Mouse (Mus musculus): ENCODE data around the gene Ngfr. TPM values are rescaled to one million over a fixed set of nuclear protein-coding genes. Genes with fewer than 3 reads are reported as not detected.

Ngfr gene
- polyA plus RNA-seq, 1 experiment: 6.5 TPM

DNA sequence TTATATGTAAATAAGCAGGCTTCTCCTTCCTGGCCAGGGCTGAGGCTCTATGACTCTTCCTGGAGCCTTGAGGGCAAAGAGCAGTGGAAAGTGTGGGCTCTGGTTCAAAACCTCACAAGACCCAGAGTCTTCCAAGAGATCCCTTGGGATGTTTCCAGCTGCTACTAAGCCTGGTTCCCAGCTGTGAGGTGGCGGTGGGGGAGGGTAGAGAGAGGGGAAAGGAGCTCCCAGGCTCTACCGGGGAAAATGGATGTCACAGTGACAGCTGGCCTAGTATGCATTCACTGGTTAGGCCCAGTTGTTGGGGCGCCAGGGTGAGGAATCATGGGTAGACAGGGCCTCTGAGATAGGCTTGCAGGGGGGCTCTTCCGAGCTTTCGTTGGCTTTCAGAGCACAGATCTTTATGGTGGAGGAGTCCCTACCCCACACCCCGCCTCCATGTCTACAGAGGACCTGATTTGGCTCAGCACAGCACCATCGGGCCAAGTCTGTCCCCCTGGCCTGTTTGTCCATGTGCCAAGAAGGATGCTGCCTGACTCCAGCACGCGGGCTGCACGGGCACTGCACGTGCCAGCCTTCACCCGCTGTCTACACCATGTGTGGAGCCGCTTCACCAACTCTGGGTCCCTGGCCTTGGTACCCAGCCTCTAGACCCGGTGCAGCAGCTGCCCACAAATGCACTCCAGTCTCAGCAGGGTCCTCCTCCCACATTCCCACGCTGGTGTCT lies 49.0 kb downstream of the Ngfr start:
- H3K36me3 ChIP-seq (ENCODE audit: control insufficient read depth, insufficient read depth, low read length): no peaks in the 10 kb centered on the region
- H3K4me1 ChIP-seq (ENCODE audit: control insufficient read depth, insufficient read depth, insufficient read length, low read length): peaks cover 4% of the 10 kb centered on the region
- 82% methylated on average over 15 of the region's 15 CpGs for WGBS
- TF ChIP-seq CTCF (IDR thresholded peaks at IDR 0.05; ENCODE audit: extremely low read depth, insufficient read length, insufficient replicate concordance, low read depth, low read length) (no peak), POLR2A (IDR thresholded peaks at IDR 0.05; ENCODE audit: low read depth, low read length) (no peak)
- no peaks in the 10 kb centered on the region for H3K27me3 ChIP-seq (ENCODE audit: control insufficient read depth, insufficient read depth, low read length)
- no peak overlapping the region for H3K4me3 ChIP-seq (ENCODE audit: low read depth, low read length)
- H3K27ac ChIP-seq (ENCODE audit: insufficient read depth, low read depth, low read length): no peak overlapping the region

DNA sequence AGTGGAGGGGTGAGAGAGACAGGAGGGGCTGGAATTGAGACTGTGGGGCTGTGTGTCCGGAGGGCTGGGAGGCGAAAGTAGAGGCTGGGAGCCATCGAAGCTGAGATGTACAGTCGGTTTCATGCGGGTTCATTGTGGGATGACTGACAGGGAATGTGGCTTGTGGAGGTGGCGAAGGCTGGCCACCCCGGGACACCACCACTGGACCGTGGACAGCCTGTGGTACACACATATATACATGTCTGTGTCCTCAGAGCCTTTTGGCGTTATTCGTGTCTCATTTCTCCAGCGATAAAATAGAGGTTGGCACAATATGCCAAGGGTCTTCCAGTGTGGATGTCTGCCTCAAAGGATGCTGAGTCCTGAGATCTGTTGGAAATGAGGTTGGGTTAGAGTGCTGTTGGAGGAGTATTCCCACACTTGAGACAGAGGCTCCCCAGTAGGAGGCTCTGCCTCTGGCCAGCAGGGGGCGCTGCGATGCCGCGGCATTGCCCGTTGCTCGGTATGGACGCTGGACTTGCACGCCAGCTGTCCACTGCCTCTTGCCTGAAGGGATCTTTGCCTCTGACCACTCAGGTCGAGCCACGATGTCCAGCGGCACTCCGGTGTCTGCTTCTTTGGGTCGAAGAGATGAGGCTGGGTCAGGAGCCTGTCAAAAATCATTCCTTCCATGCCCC lies 53.9 kb downstream of the Ngfr start:
- H3K27ac ChIP-seq (ENCODE audit: insufficient read depth, low read depth, low read length): no peak overlapping the region
- no peaks in the 10 kb centered on the region for H3K36me3 ChIP-seq (ENCODE audit: control insufficient read depth, insufficient read depth, low read length)
- 22% methylated on average over 24 of the region's 24 CpGs for WGBS
- H3K27me3 ChIP-seq (ENCODE audit: control insufficient read depth, insufficient read depth, low read length): no peaks in the 10 kb centered on the region
- no peaks in the 10 kb centered on the region; the same call in 1 of the 2 replicates for H3K4me1 ChIP-seq (ENCODE audit: control insufficient read depth, insufficient read depth, insufficient read length, low read length)
- TF ChIP-seq CTCF (IDR thresholded peaks at IDR 0.05; ENCODE audit: extremely low read depth, insufficient read length, insufficient replicate concordance, low read depth, low read length) (peak; percentile 99), POLR2A (IDR thresholded peaks at IDR 0.05; ENCODE audit: low read depth, low read length) (no peak)
- no peak overlapping the region for H3K4me3 ChIP-seq (ENCODE audit: low read depth, low read length)

DNA sequence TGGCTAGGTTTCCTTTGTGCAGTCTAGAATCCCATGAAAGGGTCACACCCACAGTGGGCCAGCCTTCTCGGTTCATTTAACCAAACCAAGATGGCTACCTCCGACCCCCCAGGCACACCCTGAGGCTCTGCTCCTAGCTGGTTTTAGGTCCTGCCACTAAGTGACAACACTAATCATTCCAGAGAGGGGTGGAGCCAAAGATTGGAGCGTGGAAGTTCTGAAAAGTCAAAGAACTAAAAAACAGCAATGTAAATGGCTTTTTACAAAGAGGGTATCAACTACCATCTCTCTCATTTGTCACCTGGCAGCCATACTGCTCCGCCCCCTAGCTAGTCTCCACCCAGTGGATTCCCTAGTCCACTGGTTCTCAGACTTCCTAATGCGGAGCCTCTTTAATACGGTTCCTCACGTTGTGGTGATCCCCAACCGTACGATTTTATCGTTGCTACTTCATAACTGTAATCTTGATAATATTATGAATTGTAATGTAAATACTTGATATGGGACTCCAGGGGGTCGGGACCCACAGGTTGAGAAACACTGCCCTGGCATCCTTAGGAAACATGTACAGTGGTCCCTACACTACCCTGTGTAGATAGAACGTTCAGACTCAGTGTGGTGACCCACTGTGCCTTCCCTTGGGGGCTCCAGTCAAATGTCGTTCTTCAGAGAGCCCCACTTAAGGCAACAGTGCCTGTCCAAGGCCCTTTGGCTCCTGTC lies 55.0 kb downstream of the Ngfr start:
- Histone ChIP-seq H3K27me3 (ENCODE audit: control insufficient read depth, insufficient read depth, low read length) (no peaks in the 10 kb centered on the region), H3K36me3 (ENCODE audit: control insufficient read depth, insufficient read depth, low read length) (no peaks in the 10 kb centered on the region)
- 61% methylated on average over 13 of the region's 13 CpGs for WGBS

DNA sequence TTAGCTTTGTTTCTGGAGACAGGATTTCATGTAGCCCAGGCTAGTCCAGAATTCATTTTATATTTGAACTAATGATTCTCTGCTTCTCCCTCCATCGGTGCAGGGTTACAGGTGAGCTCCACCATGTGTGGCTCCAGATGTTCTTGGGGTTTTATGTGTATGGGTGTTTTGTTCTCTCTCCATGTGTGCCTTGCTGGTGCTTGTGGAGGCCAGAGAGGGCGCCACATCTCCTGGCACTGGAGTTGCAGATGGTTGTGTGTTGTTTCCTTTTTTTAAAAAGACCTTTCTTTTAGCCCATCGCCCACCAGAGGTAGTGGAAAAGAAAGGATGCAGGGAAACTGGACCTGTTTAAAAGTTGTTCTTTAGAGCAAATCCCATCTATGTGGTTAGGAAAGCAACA lies 59.3 kb downstream of the Ngfr start:
- 77% methylated on average over 3 of the region's 3 CpGs for WGBS
- TF ChIP-seq CTCF (IDR thresholded peaks at IDR 0.05; ENCODE audit: extremely low read depth, insufficient read length, insufficient replicate concordance, low read depth, low read length) (no peak), POLR2A (IDR thresholded peaks at IDR 0.05; ENCODE audit: low read depth, low read length) (no peak)
- Histone ChIP-seq H3K4me3 (ENCODE audit: low read depth, low read length) (no peak overlapping the region), H3K27ac (ENCODE audit: insufficient read depth, low read depth, low read length) (no peak overlapping the region), H3K4me1 (ENCODE audit: control insufficient read depth, insufficient read depth, insufficient read length, low read length) (no peaks in the 10 kb centered on the region), H3K36me3 (ENCODE audit: control insufficient read depth, insufficient read depth, low read length) (no peaks in the 10 kb centered on the region), H3K27me3 (ENCODE audit: control insufficient read depth, insufficient read depth, low read length) (no peaks in the 10 kb centered on the region)

More for the DNA sequence above, 55.0 kb downstream of the Ngfr start:
- Histone ChIP-seq H3K4me1 (ENCODE audit: control insufficient read depth, insufficient read depth, insufficient read length, low read length) (no peaks in the 10 kb centered on the region; the same call in 1 of the 2 replicates), H3K27ac (ENCODE audit: insufficient read depth, low read depth, low read length) (no peak overlapping the region), H3K4me3 (ENCODE audit: low read depth, low read length) (no peak overlapping the region)
- TF ChIP-seq POLR2A (IDR thresholded peaks at IDR 0.05; ENCODE audit: low read depth, low read length) (no peak), CTCF (IDR thresholded peaks at IDR 0.05; ENCODE audit: extremely low read depth, insufficient read length, insufficient replicate concordance, low read depth, low read length) (no peak)

DNA sequence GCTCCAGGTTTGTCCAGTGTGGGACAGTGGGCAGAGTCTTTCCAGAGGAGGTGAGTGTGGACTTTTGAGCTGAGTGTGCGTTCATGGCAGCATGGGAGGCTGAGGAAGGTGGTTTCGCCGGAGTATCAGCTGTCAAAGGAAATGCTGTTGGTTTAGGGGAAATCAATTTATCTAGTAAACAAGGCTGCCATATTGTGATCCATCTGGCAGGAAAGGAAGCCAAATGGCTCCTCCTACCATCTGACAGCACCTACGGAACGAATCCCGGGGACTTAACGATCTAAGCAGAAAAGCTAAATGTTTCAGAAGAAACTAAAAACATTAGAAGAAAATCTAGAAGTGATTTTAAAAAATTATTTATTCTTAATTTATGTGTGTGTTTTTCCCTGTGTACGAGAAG lies 60.2 kb downstream of the Ngfr start:
- 71% methylated on average over 8 of the region's 8 CpGs for whole genome bisulfite sequencing
- H3K4me1 ChIP-seq (ENCODE audit: control insufficient read depth, insufficient read depth, insufficient read length, low read length): no peaks in the 10 kb centered on the region
- no peaks in the 10 kb centered on the region for H3K36me3 ChIP-seq (ENCODE audit: control insufficient read depth, insufficient read depth, low read length)
- H3K27ac ChIP-seq (ENCODE audit: insufficient read depth, low read depth, low read length): no peak overlapping the region
- H3K27me3 ChIP-seq (ENCODE audit: control insufficient read depth, insufficient read depth, low read length): no peaks in the 10 kb centered on the region
- TF ChIP-seq POLR2A (IDR thresholded peaks at IDR 0.05; ENCODE audit: low read depth, low read length): no peak
- TF ChIP-seq CTCF (IDR thresholded peaks at IDR 0.05; ENCODE audit: extremely low read depth, insufficient read length, insufficient replicate concordance, low read depth, low read length): no peak
- no peak overlapping the region for H3K4me3 ChIP-seq (ENCODE audit: low read depth, low read length)

DNA sequence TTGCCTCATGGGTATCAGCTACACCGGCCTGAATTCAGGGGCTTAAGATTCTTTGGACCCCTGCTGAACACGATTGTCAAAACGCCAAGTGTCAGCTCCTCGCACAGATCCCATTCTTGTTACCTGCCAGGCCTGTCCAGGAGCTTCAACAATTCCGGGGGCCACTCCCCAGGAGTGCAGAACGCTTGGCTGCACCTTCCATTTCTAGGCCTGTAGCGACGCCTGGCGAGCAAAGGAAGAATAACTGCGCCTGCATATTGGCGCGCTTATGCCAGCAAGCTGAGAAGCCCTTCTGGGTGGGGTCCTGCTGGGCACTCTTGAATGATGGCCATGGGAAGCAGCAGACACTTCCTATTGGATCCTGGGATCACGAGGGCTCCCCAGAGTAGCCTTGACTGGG lies 66.0 kb downstream of the Ngfr start:
- no peaks in the 10 kb centered on the region for H3K27me3 ChIP-seq (ENCODE audit: control insufficient read depth, insufficient read depth, low read length)
- 2% methylated on average over 13 of the region's 13 CpGs for WGBS
- peak overlapping the region; percentile 32 for H3K4me3 ChIP-seq (ENCODE audit: low read depth, low read length)

More for the DNA sequence above, 66.0 kb downstream of the Ngfr start:
- H3K36me3 ChIP-seq (ENCODE audit: control insufficient read depth, insufficient read depth, low read length): no peaks in the 10 kb centered on the region
- TF ChIP-seq POLR2A (IDR thresholded peaks at IDR 0.05; ENCODE audit: low read depth, low read length) (no peak), CTCF (IDR thresholded peaks at IDR 0.05; ENCODE audit: extremely low read depth, insufficient read length, insufficient replicate concordance, low read depth, low read length) (peak; percentile 92)
- H3K27ac ChIP-seq (ENCODE audit: insufficient read depth, low read depth, low read length): no peak overlapping the region
- peaks cover 7% of the 10 kb centered on the region for H3K4me1 ChIP-seq (ENCODE audit: control insufficient read depth, insufficient read depth, insufficient read length, low read length)
